Mouse (Mus musculus) heart, embryonic 13.5 days (tissue): ENCODE data around the gene Atf7ip. TPM values are rescaled to one million over a fixed set of nuclear protein-coding genes. Genes with fewer than 3 reads are reported as not detected.

Source experiments
- ATAC-seq: fragments of 200-750 bp; cut with Nextera tagmentation; 2 replicates; pipeline ENCODE4 v1.8.0; 2017; ENCODE audit warnings: moderate TSS enrichment; ENCODE audit not compliant: insufficient number of reproducible peaks, low FRiP score, low TSS enrichment; ENCODE audit errors: extremely low read depth
- H3K27ac ChIP-seq: fragments of 300-500 bp; sonication (generic); replicated peaks from 2 replicates; pipeline ENCODE4 v1.5.1; 2015; ENCODE audit warnings: moderate library complexity, mild to moderate bottlenecking, inconsistent platforms
- H3K27me3 ChIP-seq: fragments of 300-500 bp; sonication (generic); replicated peaks from 2 replicates; pipeline ENCODE4 v1.6.1; 2015; ENCODE audit warnings: mild to moderate bottlenecking, inconsistent platforms
- H3K36me3 ChIP-seq: fragments of 300-500 bp; sonication (generic); 2 replicates; pipeline ENCODE4 v1.6.1; 2015; ENCODE audit warnings: mild to moderate bottlenecking, inconsistent platforms
- H3K4me1 ChIP-seq: fragments of 300-500 bp; sonication (generic); 2 replicates; pipeline ENCODE4 v1.6.1; 2015; ENCODE audit warnings: inconsistent platforms
- H3K4me2 ChIP-seq: fragments of 300-500 bp; sonication (generic); 2 replicates; pipeline ENCODE4 v1.6.1; 2015; ENCODE audit warnings: inconsistent platforms, mild to moderate bottlenecking, moderate library complexity
- H3K4me3 ChIP-seq: fragments of 300-500 bp; sonication (generic); 2 replicates; pipeline ENCODE4 v1.5.1; 2015; ENCODE audit warnings: moderate library complexity, mild to moderate bottlenecking, inconsistent platforms
- H3K9ac ChIP-seq: fragments of 300-500 bp; sonication (generic); 2 replicates; pipeline ENCODE4 v1.6.1; 2015; ENCODE audit warnings: inconsistent platforms, mild to moderate bottlenecking, moderate library complexity
- H3K9me3 ChIP-seq: fragments of 300-500 bp; sonication (generic); 2 replicates; pipeline ENCODE4 v1.6.1; 2016; ENCODE audit warnings: inconsistent platforms
- WGBS: fragments of 180-500 bp; shearing (Covaris S2); methylation state at CpG from one replicate; pipeline ENCODE4 v1.1.7; 2015; ENCODE audit warnings: mixed read lengths; 5-methylcytosine and 5-hydroxymethylcytosine counted together
- polyA plus RNA-seq: library from polyadenylated mRNA; unstranded; fragments of >200 nt; fragmentation: Nextera tagmentation; extraction: Ambion mirVana; gene quantifications from 2 replicates; pipeline ENCODE4 v1.2.1, GENCODE M21; 2015

Gene Atf7ip
- polyA plus RNA-seq, 1 experiment from 2014 or later = 33.7 TPM

DNA sequence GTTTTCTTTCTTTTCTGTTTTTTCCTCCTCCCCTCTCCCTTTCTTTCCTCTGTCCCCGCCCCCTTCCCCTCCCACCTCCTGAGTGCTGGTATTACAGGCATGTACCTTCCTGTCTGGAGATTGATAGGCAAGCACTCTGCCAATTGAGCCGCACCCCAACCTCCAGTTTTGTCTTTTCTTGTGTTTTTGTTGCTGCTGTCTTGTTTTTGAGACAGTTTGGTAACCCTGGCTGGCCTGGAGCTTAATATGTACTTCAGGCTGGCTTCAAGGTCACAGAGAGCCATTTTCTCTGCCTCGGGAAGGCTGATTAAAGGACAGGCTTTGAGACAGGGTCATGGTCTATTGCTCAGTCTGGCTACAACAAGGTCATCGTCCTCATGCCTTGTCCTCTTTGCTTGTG, 18.8 kb downstream of the Atf7ip start:
- Histone ChIP-seq H3K4me3 (no peak overlapping the region), H3K4me2 (no peak overlapping the region), H3K27me3 (no peaks in the 10 kb centered on the region), H3K4me1 (peaks cover 44% of the 10 kb centered on the region), H3K9ac (no peak overlapping the region), H3K9me3 (peaks cover 10% of the 10 kb centered on the region), H3K27ac (peak overlapping the region; percentile 45; the same call in 1 of the 2 replicates), H3K36me3 (peaks cover 57% of the 10 kb centered on the region)
- WGBS = 71% methylated on average over 4 of the region's 4 CpGs
- no peak for ATAC-seq

GRCm38 (mm10) chr6:136525567-136525966, 19.6 kb downstream of the Atf7ip start:
- no peak overlapping the region for H3K4me2 ChIP-seq
- ATAC-seq = no peak
- peaks cover 10% of the 10 kb centered on the region for H3K9me3 ChIP-seq
- H3K4me3 ChIP-seq = no peak overlapping the region
- no peaks in the 10 kb centered on the region for H3K27me3 ChIP-seq
- 94% methylated on average over 4 of the region's 4 CpGs for WGBS
- no peak overlapping the region for H3K27ac ChIP-seq
- H3K4me1 ChIP-seq = peaks cover 48% of the 10 kb centered on the region
- peaks cover 57% of the 10 kb centered on the region for H3K36me3 ChIP-seq
- no peak overlapping the region for H3K9ac ChIP-seq

DNA sequence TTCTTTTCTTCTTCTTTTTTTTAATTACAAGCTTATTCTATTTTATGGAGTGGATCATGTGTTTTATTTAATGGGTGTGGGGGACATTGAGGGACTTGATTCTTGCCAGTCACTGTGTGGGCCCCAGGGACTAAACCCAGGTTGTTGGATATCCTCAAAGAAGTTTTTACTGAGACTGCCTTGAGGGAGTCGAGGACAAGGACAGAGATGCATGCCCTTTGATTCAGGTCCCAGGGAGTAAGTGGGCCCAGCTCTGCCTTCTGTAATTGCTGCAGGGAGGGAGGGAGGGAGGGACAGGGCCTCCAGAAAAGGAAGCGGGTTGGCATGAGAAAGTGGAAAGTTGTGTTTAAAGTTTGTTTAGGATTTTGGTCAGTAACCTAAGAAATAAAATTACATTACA, 23.2 kb downstream of the Atf7ip start:
- Histone ChIP-seq H3K4me3 (no peak overlapping the region), H3K9ac (peak overlapping the region; percentile 25; the same call in 1 of the 2 replicates), H3K4me1 (peaks cover 55% of the 10 kb centered on the region), H3K4me2 (no peak overlapping the region), H3K9me3 (peaks cover 10% of the 10 kb centered on the region), H3K27ac (peak overlapping the region; percentile 60), H3K27me3 (no peaks in the 10 kb centered on the region), H3K36me3 (peaks cover 37% of the 10 kb centered on the region)
- no peak for ATAC-seq
- WGBS = 48% methylated on average over 2 of the region's 2 CpGs

DNA sequence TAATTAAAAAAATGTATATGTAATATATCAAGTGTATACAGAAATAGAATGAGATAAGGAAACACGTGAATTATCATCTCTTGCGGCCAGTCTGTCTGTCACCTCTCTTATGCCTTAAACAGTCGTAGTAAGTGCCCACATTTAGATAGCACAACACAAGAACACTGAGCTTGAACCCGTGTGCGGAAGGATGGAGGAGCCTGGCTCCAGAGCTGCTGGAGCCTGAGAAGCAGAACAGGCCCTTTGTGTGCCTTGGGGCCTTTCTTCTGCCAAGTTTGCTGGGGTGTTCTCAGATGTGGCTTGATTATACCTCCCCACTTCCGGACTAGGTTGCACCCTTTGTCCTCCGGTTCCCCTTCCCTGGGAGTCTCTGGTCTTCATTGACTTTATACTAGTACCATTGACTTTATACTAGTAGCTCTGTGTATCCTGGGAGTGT, 25.8 kb downstream of the Atf7ip start:
- H3K9ac ChIP-seq = peak overlapping the region; percentile 57; the same call in 1 of the 2 replicates
- 12% methylated on average over 7 of the region's 7 CpGs for WGBS
- H3K9me3 ChIP-seq = peaks cover 6% of the 10 kb centered on the region
- peak overlapping the region; percentile 52 for H3K4me2 ChIP-seq
- H3K4me1 ChIP-seq = peaks cover 67% of the 10 kb centered on the region
- peak overlapping the region; percentile 94 for H3K27ac ChIP-seq
- ATAC-seq = no peak
- peaks cover 16% of the 10 kb centered on the region for H3K36me3 ChIP-seq
- no peaks in the 10 kb centered on the region for H3K27me3 ChIP-seq
- H3K4me3 ChIP-seq = peak overlapping the region; percentile 5; the same call in 1 of the 2 replicates

GRCm38 (mm10) chr6:136532535-136533291, 26.7 kb downstream of the Atf7ip start:
- Histone ChIP-seq H3K27me3 (no peaks in the 10 kb centered on the region), H3K4me1 (peaks cover 68% of the 10 kb centered on the region), H3K9ac (peak overlapping the region; percentile 65), H3K27ac (peak overlapping the region; percentile 94), H3K36me3 (peaks cover 16% of the 10 kb centered on the region), H3K4me2 (peak overlapping the region; percentile 52), H3K9me3 (no peaks in the 10 kb centered on the region), H3K4me3 (peak overlapping the region; percentile 29)
- ATAC-seq = peak; percentile 69; the same call in 1 of the 2 replicates
- 12% methylated on average over 7 of the region's 7 CpGs for WGBS

- Histone ChIP-seq H3K9ac (0 out of 2 replicates have a peak overlapping the region, but pooled peaks have one; percentile 64), H3K27ac (peak overlapping the region; percentile 64), H3K9me3 (no peaks in the 10 kb centered on the region), H3K4me2 (peak overlapping the region; percentile 52), H3K36me3 (peaks cover 18% of the 10 kb centered on the region), H3K27me3 (no peaks in the 10 kb centered on the region), H3K4me1 (peaks cover 61% of the 10 kb centered on the region), H3K4me3 (peak overlapping the region; percentile 13; the same call in 1 of the 2 replicates)
- ATAC-seq = no peak
- 54% methylated on average over 4 of the region's 4 CpGs for WGBS
These were observed 27.8 kb downstream of the Atf7ip start for GRCm38 (mm10) chr6:136533804-136534203.

DNA sequence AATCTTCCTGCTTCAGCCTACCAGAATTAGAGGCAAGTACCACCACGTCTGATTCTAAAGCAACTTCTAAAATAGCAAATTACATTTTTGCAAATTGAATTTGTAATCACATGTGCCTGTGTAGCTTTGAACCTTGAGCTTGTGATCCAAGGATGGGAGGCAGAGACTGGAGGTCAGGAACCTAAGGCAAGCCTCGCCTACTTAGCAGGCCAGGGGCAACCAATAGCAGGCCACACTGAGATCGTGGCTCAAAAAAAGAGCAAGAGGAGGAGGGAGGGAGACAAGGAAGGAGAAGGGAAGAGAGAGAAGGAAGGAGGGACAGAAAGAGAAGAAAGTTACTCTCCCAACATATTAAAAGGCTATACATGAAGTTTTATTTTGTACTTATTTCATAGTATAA, 28.5 kb downstream of the Atf7ip start:
- H3K36me3 ChIP-seq = peaks cover 25% of the 10 kb centered on the region
- no peak overlapping the region for H3K9ac ChIP-seq
- WGBS = 48% methylated on average over 3 of the region's 3 CpGs
- peaks cover 56% of the 10 kb centered on the region for H3K4me1 ChIP-seq
- no peaks in the 10 kb centered on the region for H3K27me3 ChIP-seq
- no peaks in the 10 kb centered on the region for H3K9me3 ChIP-seq
- H3K4me2 ChIP-seq = peak overlapping the region; percentile 22; the same call in 1 of the 2 replicates
- H3K4me3 ChIP-seq = no peak overlapping the region
- no peak for ATAC-seq
- peak overlapping the region; percentile 78 for H3K27ac ChIP-seq

- H3K4me3 ChIP-seq = peak overlapping the region; percentile 18
- H3K27ac ChIP-seq = peak overlapping the region; percentile 67
- peak overlapping the region; percentile 60 for H3K4me2 ChIP-seq
- H3K4me1 ChIP-seq = peaks cover 51% of the 10 kb centered on the region
- ATAC-seq = no peak
- H3K36me3 ChIP-seq = peaks cover 32% of the 10 kb centered on the region
- H3K9me3 ChIP-seq = no peaks in the 10 kb centered on the region
- WGBS = 33% methylated on average over 5 of the region's 5 CpGs
- peak overlapping the region; percentile 72 for H3K9ac ChIP-seq
- no peaks in the 10 kb centered on the region for H3K27me3 ChIP-seq
These were observed 29.2 kb downstream of the Atf7ip start for GRCm38 (mm10) chr6:136535176-136535575.

GRCm38 (mm10) chr6:136536121-136536520, 30.2 kb downstream of the Atf7ip start:
- ATAC-seq = no peak
- H3K4me3 ChIP-seq = 0 out of 2 replicates have a peak overlapping the region, but pooled peaks have one; percentile 3
- peaks cover 41% of the 10 kb centered on the region for H3K36me3 ChIP-seq
- 33% methylated on average over 5 of the region's 5 CpGs for WGBS
- peak overlapping the region; percentile 67 for H3K27ac ChIP-seq
- no peaks in the 10 kb centered on the region for H3K27me3 ChIP-seq
- H3K4me2 ChIP-seq = peak overlapping the region; percentile 60
- peak overlapping the region; percentile 59 for H3K9ac ChIP-seq
- peaks cover 46% of the 10 kb centered on the region for H3K4me1 ChIP-seq
- no peaks in the 10 kb centered on the region for H3K9me3 ChIP-seq

DNA sequence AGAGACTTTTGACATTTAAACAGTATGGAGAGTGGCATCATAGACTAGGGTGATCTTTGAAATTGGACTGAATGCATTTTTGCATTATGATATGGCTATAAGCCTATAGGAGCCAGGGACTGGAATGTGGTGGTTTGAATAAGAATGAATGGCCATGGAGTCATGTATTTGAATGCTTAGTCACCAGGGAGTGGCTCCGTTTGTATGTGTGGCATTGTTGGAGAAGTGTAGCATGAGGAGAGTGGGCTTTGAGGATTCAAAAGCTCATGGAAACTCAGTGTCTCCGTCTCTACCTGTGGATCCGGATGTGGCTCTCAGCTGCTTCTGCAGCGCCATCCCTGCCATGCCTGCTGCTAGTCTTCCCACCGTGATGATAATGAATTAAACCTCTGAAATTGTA, 35.4 kb downstream of the Atf7ip start:
- H3K4me3 ChIP-seq = no peak overlapping the region
- WGBS = 80% methylated on average over 5 of the region's 5 CpGs
- H3K27me3 ChIP-seq = no peaks in the 10 kb centered on the region
- peaks cover 45% of the 10 kb centered on the region for H3K36me3 ChIP-seq
- no peaks in the 10 kb centered on the region for H3K9me3 ChIP-seq
- no peak for ATAC-seq
- H3K4me2 ChIP-seq = no peak overlapping the region
- peaks cover 49% of the 10 kb centered on the region for H3K4me1 ChIP-seq
- H3K9ac ChIP-seq = no peak overlapping the region
- H3K27ac ChIP-seq = peak overlapping the region; percentile 69

- Histone ChIP-seq H3K4me2 (no peak overlapping the region), H3K4me1 (peaks cover 49% of the 10 kb centered on the region), H3K9me3 (no peaks in the 10 kb centered on the region), H3K27ac (peak overlapping the region; percentile 69), H3K36me3 (peaks cover 42% of the 10 kb centered on the region), H3K9ac (no peak overlapping the region), H3K27me3 (no peaks in the 10 kb centered on the region), H3K4me3 (no peak overlapping the region)
- no peak for ATAC-seq
- WGBS = 82% methylated on average over 1 of the region's 1 CpGs
These were observed 36.1 kb downstream of the Atf7ip start for GRCm38 (mm10) chr6:136542105-136542504.
